Mouse (Mus musculus) right cerebral cortex, postnatal 14 days (tissue): Measurements from ENCODE around the gene Nploc4.

ENCODE experiments used
- DNase-seq: peaks from one replicate; pipeline ENCODE4 v3.0.0; 2022

Nploc4 gene

GRCm38 (mm10) chr11:120437152-120437856 lies at the start of gene Nploc4:
Gene Nploc4, minus strand, starts transcription at chr11:120437708.
- peak; percentile 83 for DNase-seq

GRCm38 (mm10) chr11:120485251-120485650 lies 47.7 kb upstream of the Nploc4 start:
- DNase-seq = no peak

GRCm38 (mm10) chr11:120484265-120484981 lies 46.9 kb upstream of the Nploc4 start, which contains the start of gene Mrpl12:
Gene Mrpl12, plus strand, starts transcription at chr11:120484613.
- DNase-seq = peak; percentile 88

- DNase-seq = no peak
Measured at GRCm38 (mm10) chr11:120483448-120483934, 46.0 kb upstream of the Nploc4 start.

GRCm38 (mm10) chr11:120472052-120472451 lies 34.5 kb upstream of the Nploc4 start:
- no peak for DNase-seq

- no peak for DNase-seq
Measured at GRCm38 (mm10) chr11:120467736-120468092, 30.2 kb upstream of the Nploc4 start.

GRCm38 (mm10) chr11:120467051-120467735 lies 29.7 kb upstream of the Nploc4 start, which contains the start of gene Arl16:
Gene Arl16, minus strand, starts transcription at chr11:120467607.
- peak; percentile 95 for DNase-seq

- no peak for DNase-seq
Measured at GRCm38 (mm10) chr11:120465521-120465920, 28.0 kb upstream of the Nploc4 start.

GRCm38 (mm10) chr11:120464365-120464764 lies 26.9 kb upstream of the Nploc4 start:
- no peak for DNase-seq

- DNase-seq = no peak
Measured at GRCm38 (mm10) chr11:120463536-120463935, 26.0 kb upstream of the Nploc4 start.

GRCm38 (mm10) chr11:120458847-120459597 lies 21.5 kb upstream of the Nploc4 start:
- DNase-seq = no peak

GRCm38 (mm10) chr11:120457772-120458751 lies 20.6 kb upstream of the Nploc4 start, which contains the start of the genes Oxld1 and Ccdc137:
Gene Oxld1, minus strand, starts transcription at chr11:120458068.
Gene Ccdc137, plus strand, starts transcription at chr11:120458115.
- DNase-seq = peak; percentile 76

GRCm38 (mm10) chr11:120457370-120457769 lies 19.9 kb upstream of the Nploc4 start:
- DNase-seq = no peak

GRCm38 (mm10) chr11:120455413-120455812 lies 17.9 kb upstream of the Nploc4 start:
- no peak for DNase-seq

GRCm38 (mm10) chr11:120454965-120455364 lies 17.5 kb upstream of the Nploc4 start:
- no peak for DNase-seq

GRCm38 (mm10) chr11:120453306-120453705 lies 15.8 kb upstream of the Nploc4 start, which contains the start of gene Pde6g:
Gene Pde6g, minus strand, starts transcription at chr11:120453500.
- no peak for DNase-seq

GRCm38 (mm10) chr11:120452246-120452645 lies 14.7 kb upstream of the Nploc4 start:
- DNase-seq = no peak

GRCm38 (mm10) chr11:120447179-120447578 lies 9.7 kb upstream of the Nploc4 start:
- no peak for DNase-seq

- DNase-seq = no peak
Measured at GRCm38 (mm10) chr11:120445475-120445874, 8.0 kb upstream of the Nploc4 start.

GRCm38 (mm10) chr11:120444106-120444505 lies 6.6 kb upstream of the Nploc4 start:
- no peak for DNase-seq

GRCm38 (mm10) chr11:120442765-120443280 lies 5.3 kb upstream of the Nploc4 start:
- DNase-seq = no peak
